Mouse (Mus musculus): ENCODE results near the gene Tom1. TPM values are rescaled to one million over a fixed set of nuclear protein-coding genes. Genes with fewer than 3 reads are reported as not detected.

Tom1 gene
- polyA plus RNA-seq (2017; shearing (Covaris generic)) = 25.2 TPM

GRCm38 (mm10) chr8:75033511-75034243 is at the start of gene Tom1:
Gene Tom1, plus strand, starts transcription at chr8:75033705.

GRCm38 (mm10) chr8:74993081-74993474 is 40.4 kb upstream of the Tom1 start, which contains the start of gene Hmgxb4:
Gene Hmgxb4, plus strand, starts transcription at chr8:74993356.

GRCm38 (mm10) chr8:75093399-75094156 is 60.1 kb downstream of the Tom1 start, which contains the start of gene Hmox1:
Gene Hmox1, plus strand, starts transcription at chr8:75093621.

GRCm38 (mm10) chr8:75109236-75109967 is 75.9 kb downstream of the Tom1 start, which contains the start of gene Mcm5:
Gene Mcm5, plus strand, starts transcription at chr8:75109569.

Other genes with a start within 250 kb of the Tom1 start
- not detected for gene Isx, start 160.5 kb upstream of the Tom1 start, polyA plus RNA-seq (2017; shearing (Covaris generic))
- 25.2 TPM for gene Hmgxb4, start 40.3 kb upstream of the Tom1 start, polyA plus RNA-seq (2017; shearing (Covaris generic))
- 17.5 TPM for gene Hmox1, start 59.9 kb downstream of the Tom1 start, polyA plus RNA-seq (2017; shearing (Covaris generic))
- 55.6 TPM for gene Mcm5, start 75.9 kb downstream of the Tom1 start, polyA plus RNA-seq (2017; shearing (Covaris generic))
- gene Rasd2, start 180.2 kb downstream of the Tom1 start, polyA plus RNA-seq (2017; shearing (Covaris generic)) = not detected